Mouse (Mus musculus) forebrain, embryonic 16.5 days (tissue): ENCODE measurements at regions not wholly inside any gene's neighbourhood (a gene's known extent, or its start where the extent isn't known, plus 50 kb on each side); places are given as distances from the start of the nearest gene placed in this dataset.

Source experiments
- ATAC-seq: fragments of 200-750 bp; cut with Nextera tagmentation; 2 replicates; pipeline ENCODE4 v1.8.0; 2017; ENCODE audit warnings: mild to moderate bottlenecking, moderate library complexity
- H3K27ac ChIP-seq: fragments of 300-500 bp; sonication (generic); 2 replicates; pipeline ENCODE4 v1.5.1; 2014; ENCODE audit warnings: low read length, control low read depth
- H3K27me3 ChIP-seq: fragments of 300-500 bp; sonication (generic); replicated peaks from 2 replicates; pipeline ENCODE4 v1.6.1; 2014; ENCODE audit warnings: low read length; ENCODE audit not compliant: control insufficient read depth, insufficient read depth
- H3K36me3 ChIP-seq: fragments of 300-500 bp; sonication (generic); 2 replicates; pipeline ENCODE4 v1.6.1; 2014; ENCODE audit not compliant: control insufficient read depth, insufficient read depth
- H3K4me1 ChIP-seq: fragments of 300-500 bp; sonication (generic); replicated peaks from 2 replicates; pipeline ENCODE4 v1.6.1; 2014; ENCODE audit warnings: low read length; ENCODE audit not compliant: control insufficient read depth, insufficient read depth
- H3K4me2 ChIP-seq: fragments of 300-500 bp; sonication (generic); 2 replicates; pipeline ENCODE4 v1.6.1; 2014; ENCODE audit warnings: mild to moderate bottlenecking, low read length, control low read depth
- H3K4me3 ChIP-seq: fragments of 300-500 bp; sonication (generic); replicated peaks from 2 replicates; pipeline ENCODE4 v1.5.1; 2014; ENCODE audit warnings: mild to moderate bottlenecking, low read length, control low read depth
- H3K9ac ChIP-seq: fragments of 300-500 bp; sonication (generic); replicated peaks from 2 replicates; pipeline ENCODE4 v1.6.1; 2014; ENCODE audit warnings: low read depth, low read length, control low read depth
- H3K9me3 ChIP-seq: fragments of 300-500 bp; sonication (generic); 2 replicates; pipeline ENCODE4 v1.6.1; 2016; ENCODE audit warnings: low read length; ENCODE audit not compliant: control insufficient read depth
- WGBS: fragments of 180-500 bp; shearing (Covaris S2); extraction: QIAGEN DNeasy Blood & Tissue Kit; methylation state at CpG from one replicate; pipeline ENCODE4 v1.1.7; 2014; 5-methylcytosine and 5-hydroxymethylcytosine counted together

GRCm38 (mm10) chr10:92511769-92512168 lies 210.5 kb downstream of the Nedd1 start:
- H3K9me3 ChIP-seq = no peaks in the 10 kb centered on the region
- ATAC-seq = no peak
- no peak overlapping the region for H3K4me3 ChIP-seq

GRCm38 (mm10) chr10:92510677-92511076 lies 211.5 kb downstream of the Nedd1 start:
- Histone ChIP-seq H3K9me3 (no peaks in the 10 kb centered on the region), H3K4me1 (no peaks in the 10 kb centered on the region), H3K27ac (no peak overlapping the region), H3K4me3 (no peak overlapping the region), H3K9ac (no peak overlapping the region), H3K4me2 (no peak overlapping the region), H3K36me3 (no peaks in the 10 kb centered on the region), H3K27me3 (no peaks in the 10 kb centered on the region)
- WGBS = 92% methylated on average over 2 of the region's 2 CpGs
- ATAC-seq = no peak

More at GRCm38 (mm10) chr10:92511769-92512168, 210.5 kb downstream of the Nedd1 start:
- no peaks in the 10 kb centered on the region for H3K36me3 ChIP-seq
- 81% methylated on average over 7 of the region's 7 CpGs for WGBS
- no peak overlapping the region for H3K4me2 ChIP-seq
- H3K27me3 ChIP-seq = no peaks in the 10 kb centered on the region
- no peak overlapping the region for H3K9ac ChIP-seq
- H3K4me1 ChIP-seq = no peaks in the 10 kb centered on the region
- no peak overlapping the region for H3K27ac ChIP-seq

GRCm38 (mm10) chr10:92504271-92504670 lies 217.9 kb downstream of the Nedd1 start:
- Histone ChIP-seq H3K36me3 (no peaks in the 10 kb centered on the region), H3K9ac (no peak overlapping the region), H3K9me3 (no peaks in the 10 kb centered on the region), H3K4me2 (no peak overlapping the region), H3K27me3 (no peaks in the 10 kb centered on the region), H3K27ac (no peak overlapping the region), H3K4me1 (no peaks in the 10 kb centered on the region), H3K4me3 (no peak overlapping the region)
- WGBS = 81% methylated on average over 1 of the region's 1 CpGs
- ATAC-seq = no peak

DNA sequence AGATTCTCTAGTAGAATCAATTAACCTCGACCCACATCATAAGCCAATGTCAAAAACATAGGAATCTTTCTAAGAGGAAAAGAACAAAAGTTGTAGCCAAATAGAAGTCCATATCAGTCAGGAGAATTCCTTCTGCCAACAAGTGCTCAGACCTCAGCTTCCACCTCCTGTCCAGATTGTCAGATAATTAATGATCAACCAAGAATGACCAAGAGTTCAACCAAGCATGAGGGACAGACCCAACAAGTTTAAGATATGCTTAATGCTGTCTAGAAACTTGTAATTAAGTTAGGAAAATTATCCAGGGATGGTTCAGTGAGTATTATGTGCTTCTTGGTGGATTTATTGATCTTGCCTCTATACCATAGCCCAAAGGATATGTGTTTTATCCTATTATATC lies 238.6 kb downstream of the Nedd1 start:
- Histone ChIP-seq H3K4me1 (no peaks in the 10 kb centered on the region), H3K4me2 (no peak overlapping the region), H3K27ac (no peak overlapping the region), H3K27me3 (no peaks in the 10 kb centered on the region), H3K9ac (no peak overlapping the region), H3K4me3 (no peak overlapping the region), H3K36me3 (no peaks in the 10 kb centered on the region), H3K9me3 (peaks cover 6% of the 10 kb centered on the region; the same call in 1 of the 2 replicates)
- 91% methylated on average over 1 of the region's 1 CpGs for WGBS
- ATAC-seq = no peak

DNA sequence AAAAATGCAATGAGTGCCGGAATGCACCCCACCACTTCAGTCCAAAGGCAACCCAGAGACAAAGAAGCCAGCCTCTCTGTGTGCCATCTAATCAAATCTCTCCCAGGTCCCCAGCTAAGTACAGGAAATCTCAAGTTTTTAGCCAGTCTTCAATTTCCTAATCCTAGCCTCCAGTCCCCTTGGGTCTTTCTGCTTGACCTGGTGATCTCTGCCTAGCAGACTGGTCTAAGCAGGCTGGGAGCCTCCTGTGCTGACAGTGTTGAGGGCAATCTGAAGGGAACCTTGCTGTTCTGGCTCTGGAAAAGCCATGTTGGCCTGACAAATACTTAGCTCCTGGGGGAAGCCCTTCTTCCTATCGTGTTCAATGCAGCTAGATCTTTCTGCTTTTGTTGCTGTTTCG lies 248.9 kb downstream of the Nedd1 start:
- WGBS = 33% methylated on average over 3 of the region's 3 CpGs
- no peak for ATAC-seq
- Histone ChIP-seq H3K9me3 (no peaks in the 10 kb centered on the region), H3K4me1 (no peaks in the 10 kb centered on the region), H3K36me3 (no peaks in the 10 kb centered on the region), H3K27ac (no peak overlapping the region), H3K4me2 (no peak overlapping the region), H3K9ac (no peak overlapping the region), H3K27me3 (no peaks in the 10 kb centered on the region), H3K4me3 (no peak overlapping the region)

GRCm38 (mm10) chr10:92471111-92471510 lies 251.1 kb downstream of the Nedd1 start:
- no peaks in the 10 kb centered on the region for H3K9me3 ChIP-seq
- no peak overlapping the region for H3K4me3 ChIP-seq
- H3K27me3 ChIP-seq = no peaks in the 10 kb centered on the region
- H3K27ac ChIP-seq = no peak overlapping the region
- H3K4me2 ChIP-seq = no peak overlapping the region
- H3K4me1 ChIP-seq = no peaks in the 10 kb centered on the region
- no peaks in the 10 kb centered on the region for H3K36me3 ChIP-seq
- ATAC-seq = no peak
- no peak overlapping the region for H3K9ac ChIP-seq
- 93% methylated on average over 1 of the region's 1 CpGs for WGBS

GRCm38 (mm10) chr10:92455195-92455594 lies 267.0 kb downstream of the Nedd1 start:
- Histone ChIP-seq H3K4me1 (no peaks in the 10 kb centered on the region), H3K4me3 (no peak overlapping the region), H3K27ac (no peak overlapping the region), H3K4me2 (no peak overlapping the region), H3K9me3 (no peaks in the 10 kb centered on the region), H3K9ac (no peak overlapping the region), H3K27me3 (no peaks in the 10 kb centered on the region), H3K36me3 (no peaks in the 10 kb centered on the region)
- WGBS = 96% methylated on average over 1 of the region's 1 CpGs
- ATAC-seq = no peak

GRCm38 (mm10) chr10:92453550-92453949 lies 268.7 kb downstream of the Nedd1 start:
- Histone ChIP-seq H3K4me1 (no peaks in the 10 kb centered on the region), H3K9me3 (no peaks in the 10 kb centered on the region), H3K4me2 (no peak overlapping the region), H3K36me3 (no peaks in the 10 kb centered on the region), H3K9ac (no peak overlapping the region), H3K27ac (no peak overlapping the region), H3K27me3 (0 out of 2 replicates have a peak, but pooled peaks cover 2% of the 10 kb centered on the region), H3K4me3 (no peak overlapping the region)
- no peak for ATAC-seq
- WGBS = 64% methylated on average over 5 of the region's 5 CpGs

DNA sequence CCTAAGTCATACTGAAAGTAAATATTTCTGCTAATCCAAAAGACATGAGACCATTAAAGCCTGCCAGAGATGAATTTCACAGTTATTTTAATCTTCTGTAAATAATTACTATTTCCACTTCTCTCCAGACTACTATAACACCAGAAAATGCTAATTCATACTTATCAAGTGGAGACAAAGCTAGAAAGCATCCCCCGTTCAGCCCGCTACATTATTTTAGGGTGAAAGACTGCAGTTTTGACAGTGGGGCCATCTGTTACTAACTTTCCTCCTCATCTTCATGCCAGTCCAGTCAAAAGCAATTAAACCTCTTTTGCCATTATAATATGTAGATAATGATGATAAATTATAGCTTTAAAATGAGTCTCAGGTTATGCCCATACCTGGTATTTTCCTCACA lies 276.3 kb downstream of the Nedd1 start:
- H3K27ac ChIP-seq = no peak overlapping the region
- ATAC-seq = peak; percentile 62; the same call in 1 of the 2 replicates
- no peak overlapping the region for H3K9ac ChIP-seq
- H3K4me2 ChIP-seq = no peak overlapping the region
- H3K27me3 ChIP-seq = 0 out of 2 replicates have a peak, but pooled peaks cover 2% of the 10 kb centered on the region
- 32% methylated on average over 2 of the region's 2 CpGs for WGBS
- no peak overlapping the region for H3K4me3 ChIP-seq
- H3K9me3 ChIP-seq = no peaks in the 10 kb centered on the region
- H3K4me1 ChIP-seq = 0 out of 2 replicates have a peak, but pooled peaks cover 6% of the 10 kb centered on the region
- no peaks in the 10 kb centered on the region for H3K36me3 ChIP-seq
